Mouse (Mus musculus): ENCODE measurements at regions not wholly inside any gene's neighbourhood (a gene's known extent, or its start where the extent isn't known, plus 50 kb on each side); places are given as distances from the start of the nearest gene placed in this dataset.

- DNase-seq, result peak; percentile 5
These were observed 616.8 kb upstream of the Tle4 start for GRCm38 (mm10) chr19:15214651-15215050.

GRCm38 (mm10) chr19:15212881-15213280 is 615.0 kb upstream of the Tle4 start:
- DNase-seq, result no peak

- DNase-seq, result no peak
These were observed 605.2 kb upstream of the Tle4 start for GRCm38 (mm10) chr19:15203039-15203438.

- DNase-seq, result no peak
These were observed 603.4 kb upstream of the Tle4 start for GRCm38 (mm10) chr19:15201262-15201661.

DNA sequence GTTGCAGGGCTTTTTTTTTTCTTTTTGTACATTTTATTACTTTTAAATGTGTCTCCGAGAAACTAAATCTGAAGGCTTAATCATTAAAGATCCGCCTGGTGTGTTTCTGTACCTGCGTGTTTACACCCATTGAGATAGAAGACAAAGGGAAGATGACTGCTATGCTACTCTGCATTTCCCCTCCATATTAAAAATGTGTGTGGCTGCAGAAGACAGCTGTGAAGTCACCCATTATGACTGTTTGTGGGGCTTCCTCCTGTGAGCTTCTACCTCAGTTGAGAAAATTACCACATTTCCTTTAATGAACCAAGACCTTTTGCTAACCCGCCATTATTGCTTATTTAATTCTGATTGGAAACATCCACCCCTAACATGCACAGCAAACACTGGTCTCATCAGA is 602.9 kb upstream of the Tle4 start:
- no peak for DNase-seq

- no peak for DNase-seq
These were observed 602.5 kb upstream of the Tle4 start for GRCm38 (mm10) chr19:15200361-15200760.

- DNase-seq, result no peak
These were observed 601.8 kb upstream of the Tle4 start for GRCm38 (mm10) chr19:15199692-15200091.

DNA sequence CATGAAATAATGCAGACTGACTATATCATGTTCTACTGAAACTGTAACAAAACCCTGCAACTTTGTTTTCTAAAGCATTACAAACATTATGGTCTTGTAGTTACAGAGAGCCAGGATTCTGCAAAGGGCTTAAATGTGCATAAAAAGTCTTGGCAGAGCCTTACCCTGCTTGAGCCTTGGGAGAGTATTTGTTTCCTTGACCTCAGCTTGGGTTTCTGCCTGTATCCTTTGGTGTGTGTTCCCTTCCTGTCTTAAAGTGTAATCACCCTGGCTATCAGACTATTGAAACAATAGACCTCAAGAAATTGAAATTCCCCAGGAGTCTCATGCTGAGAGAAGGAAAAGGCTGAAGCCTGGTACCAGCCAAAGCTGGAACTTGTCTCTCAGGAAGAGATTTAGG is 577.4 kb upstream of the Tle4 start:
- no peak for DNase-seq

GRCm38 (mm10) chr19:15173301-15173700 is 575.5 kb upstream of the Tle4 start:
- no peak for DNase-seq

GRCm38 (mm10) chr19:15167184-15167583 is 569.3 kb upstream of the Tle4 start:
- no peak for DNase-seq

- DNase-seq, result no peak
These were observed 562.8 kb upstream of the Tle4 start for GRCm38 (mm10) chr19:15160641-15161040.

- no peak for DNase-seq
These were observed 560.8 kb upstream of the Tle4 start for GRCm38 (mm10) chr19:15158653-15159052.

DNA sequence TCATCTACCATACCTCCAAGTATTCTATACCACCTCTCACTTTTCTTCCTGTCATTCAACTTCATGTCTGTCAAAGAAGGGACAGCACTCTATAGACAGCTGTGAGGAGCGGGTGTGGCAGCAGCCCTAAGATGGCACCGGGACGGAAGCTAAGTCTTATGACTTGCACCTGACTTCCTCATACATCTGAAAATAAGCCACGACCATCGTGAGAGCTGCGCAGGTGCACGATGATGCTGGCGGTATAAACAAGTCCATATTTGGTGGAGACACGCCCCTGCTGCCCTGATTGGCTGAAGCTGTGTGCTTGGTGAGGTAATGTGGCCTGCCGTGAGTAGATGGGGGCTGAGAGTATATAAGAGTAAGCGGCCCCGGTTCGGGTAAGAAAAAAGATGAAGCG is 560.3 kb upstream of the Tle4 start:
- no peak for DNase-seq

- DNase-seq, result no peak
These were observed 556.8 kb upstream of the Tle4 start for GRCm38 (mm10) chr19:15154693-15155092.

DNA sequence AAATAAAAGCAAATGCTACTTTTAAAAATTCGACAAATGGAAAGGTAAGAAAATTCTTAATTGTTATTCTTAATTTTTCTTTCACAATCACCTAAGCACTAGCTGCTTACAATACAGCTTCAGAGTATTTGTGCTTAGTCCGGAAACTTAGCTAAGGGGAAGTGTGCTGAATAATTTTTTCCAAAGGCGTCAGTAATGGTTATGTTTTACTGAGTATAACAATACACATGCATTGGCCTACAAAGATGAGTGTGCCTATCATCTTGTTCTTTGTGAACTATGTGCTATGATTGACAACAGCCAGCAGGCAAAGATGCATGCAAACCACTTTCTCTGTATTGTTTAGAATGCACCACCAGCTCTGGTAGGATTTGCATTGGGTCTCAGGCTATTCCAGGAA is 548.5 kb upstream of the Tle4 start:
- no peak for DNase-seq

- DNase-seq, result no peak
These were observed 529.3 kb upstream of the Tle4 start for GRCm38 (mm10) chr19:15127122-15127521.

GRCm38 (mm10) chr19:15108441-15109026 is 510.7 kb upstream of the Tle4 start:
- DNase-seq, result no peak

- DNase-seq, result no peak
These were observed 497.2 kb upstream of the Tle4 start for GRCm38 (mm10) chr19:15095054-15095453.

GRCm38 (mm10) chr19:15093534-15093933 is 495.7 kb upstream of the Tle4 start:
- DNase-seq, result no peak

DNA sequence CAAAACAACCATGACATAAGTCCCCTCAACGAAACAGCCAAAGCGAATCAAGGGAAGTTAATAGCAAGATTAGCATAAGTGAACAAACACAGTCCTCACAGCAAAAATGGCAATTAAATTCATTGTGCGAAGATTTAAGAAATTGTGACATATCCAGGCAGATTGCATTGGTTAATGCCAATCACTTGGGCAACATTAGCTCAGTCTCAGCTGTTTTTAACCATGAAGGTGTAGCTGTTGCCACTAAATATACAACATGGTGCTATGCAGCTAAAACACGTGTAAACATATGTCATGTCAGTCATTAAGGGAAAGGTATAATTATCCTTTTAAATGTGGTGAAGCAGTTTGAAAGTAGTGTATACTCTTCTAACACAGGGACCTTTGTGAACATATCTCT is 482.8 kb upstream of the Tle4 start:
- no peak for DNase-seq

DNA sequence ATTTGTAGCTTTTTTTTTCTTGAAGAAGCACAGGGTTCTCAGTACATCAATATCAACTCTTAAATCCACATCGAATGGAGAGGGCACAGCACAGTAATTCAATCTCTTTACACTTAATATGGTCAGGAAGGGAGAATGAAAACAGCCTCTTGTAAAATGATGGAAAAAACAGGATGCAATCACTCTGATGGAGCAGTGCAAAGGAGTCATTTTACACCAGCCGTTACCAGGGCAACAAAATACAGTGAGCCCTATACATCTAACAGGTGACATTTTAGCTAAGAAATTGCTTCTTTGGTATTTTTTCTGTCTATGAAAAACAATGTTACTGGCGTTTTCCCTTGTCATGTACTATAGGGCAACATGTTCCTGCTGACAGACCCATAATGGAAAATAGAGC is 459.9 kb upstream of the Tle4 start:
- DNase-seq, result no peak

GRCm38 (mm10) chr19:15053582-15054141 is 455.8 kb upstream of the Tle4 start:
- DNase-seq, result no peak

DNA sequence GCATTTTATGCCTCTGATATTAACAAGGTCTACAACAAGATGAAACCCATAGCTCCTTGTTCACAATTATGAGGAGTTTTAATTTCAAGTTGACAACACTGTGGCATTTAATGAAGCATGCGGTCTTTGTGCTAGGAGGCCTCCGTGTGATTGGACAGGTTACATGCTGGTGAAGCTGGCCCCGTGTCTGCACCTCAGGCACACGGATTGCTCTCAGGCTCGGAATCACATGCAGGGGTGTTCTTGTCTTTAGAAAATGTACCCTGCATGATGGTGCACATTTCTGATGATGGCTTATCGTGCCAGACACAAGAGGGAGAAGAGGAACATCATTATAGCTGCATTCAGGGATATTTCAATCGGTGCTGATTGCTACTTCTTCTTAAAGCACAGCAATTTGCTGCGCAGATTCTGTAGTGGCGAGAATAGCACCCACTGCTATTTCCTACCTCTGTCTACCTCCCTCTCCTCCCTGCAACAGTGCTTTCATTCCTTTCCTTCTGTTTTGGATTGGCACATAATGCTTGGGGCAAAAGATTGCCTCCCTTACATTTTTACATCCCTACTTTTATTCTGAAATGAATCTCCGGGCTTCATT is 454.9 kb upstream of the Tle4 start:
- DNase-seq, result no peak

DNA sequence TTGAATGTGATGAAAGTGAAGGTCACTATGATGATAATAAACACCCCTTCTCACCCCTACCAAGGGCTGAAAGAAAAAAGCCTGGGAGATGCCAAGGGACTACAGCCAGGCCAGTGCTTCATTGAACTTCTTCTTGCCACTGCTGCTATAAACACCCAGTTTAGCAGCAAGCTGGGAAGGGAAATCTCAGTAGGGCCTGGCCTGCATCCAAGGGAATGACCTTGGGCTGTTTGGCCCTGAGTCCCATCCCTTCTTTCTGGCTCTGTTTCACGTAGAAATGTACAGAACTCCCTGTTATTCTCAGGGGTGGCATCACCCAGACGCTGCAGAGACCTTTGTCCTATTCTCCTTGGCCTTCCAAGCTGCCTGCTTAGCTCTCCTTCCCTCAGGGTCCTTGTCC is 450.0 kb upstream of the Tle4 start:
- DNase-seq, result peak in 1 of 2 experiments; percentile 17

All from cerebellum, postnatal 25 days (tissue).